Mouse (Mus musculus): ENCODE measurements around the gene St6gal1.

DNA sequence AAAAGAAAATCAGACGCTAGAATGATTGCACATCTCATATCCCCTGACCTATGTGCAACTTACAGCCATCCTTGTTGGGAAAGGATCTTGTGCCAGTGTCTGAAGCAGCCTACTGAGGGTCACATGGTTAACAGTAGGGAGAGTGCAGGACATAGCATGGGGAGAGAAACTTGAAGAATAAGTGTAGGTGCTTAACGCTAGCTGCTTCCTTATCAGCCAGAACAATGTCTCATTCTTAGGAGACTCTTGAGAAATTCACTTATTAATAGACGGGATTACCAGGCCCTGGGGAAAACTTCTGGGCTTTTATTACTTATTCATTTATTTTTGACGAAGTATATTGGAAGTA, 56.2 kb downstream of the St6gal1 start:
- TF ChIP-seq POLR2A (IDR thresholded peaks at IDR 0.05; ENCODE audit: insufficient read length, low read depth) (no peak), MYOD1 (IDR thresholded peaks at IDR 0.05; ENCODE audit: control insufficient read depth in 1 of 3, insufficient read length in 2 of 3, low read depth in 2 of 3) (no peak), MAX (IDR thresholded peaks at IDR 0.05; ENCODE audit: low read depth) (no peak), POLR2AphosphoS2 (IDR thresholded peaks at IDR 0.05; ENCODE audit: insufficient read length, low read depth) (no peak), USF1 (IDR thresholded peaks at IDR 0.05; ENCODE audit: low read depth) (no peak)
